Mouse (Mus musculus) megakaryocyte, embryonic 14.5 days (primary cell): ENCODE data around the gene Dse. TPM values are rescaled to one million over a fixed set of nuclear protein-coding genes. Genes with fewer than 3 reads are reported as not detected.

Experiments
- H3K27me3 ChIP-seq: replicated peaks from 2 replicates; pipeline ENCODE3; 2012; ENCODE audit warnings: inconsistent platforms
- H3K36me3 ChIP-seq: replicated peaks from 2 replicates; pipeline ENCODE3; 2012; ENCODE audit warnings: low read length, inconsistent platforms, mixed read lengths
- H3K4me1 ChIP-seq: 2 replicates; pipeline ENCODE4 v1.6.1; 2012; ENCODE audit warnings: inconsistent platforms
- H3K4me3 ChIP-seq: replicated peaks from 2 replicates; pipeline ENCODE3; 2012; ENCODE audit warnings: moderate library complexity, mild to moderate bottlenecking, inconsistent platforms
- H3K9me3 ChIP-seq: 2 replicates; pipeline ENCODE4 v1.6.1; 2012; ENCODE audit warnings: inconsistent platforms
- FLI1 ChIP-seq: IDR thresholded peaks from 2 replicates; pipeline ENCODE4 v1.6.1; 2012; ENCODE audit warnings: low read length, inconsistent platforms, mixed read lengths
- GATA1 ChIP-seq: IDR thresholded peaks from 3 replicates; pipeline ENCODE4 v1.6.1; 2012; ENCODE audit warnings: mixed read lengths, low read length, inconsistent platforms, borderline replicate concordance
- polyA plus RNA-seq: library from polyadenylated mRNA; stranded (reverse); fragments of >175 nt; gene quantifications from 2 replicates; pipeline ENCODE4 v1.2.3, GENCODE M21; 2012; ENCODE audit warnings: low replicate concordance; ENCODE audit not compliant: insufficient read depth

Dse gene
- polyA plus RNA-seq, 1 experiment, result 0.20 TPM

GRCm38 (mm10) chr10:34141693-34142092, 65.8 kb downstream of the Dse start:
- H3K4me3 ChIP-seq, result no peak overlapping the region
- no peak for TF ChIP-seq GATA1
- no peaks in the 10 kb centered on the region for H3K4me1 ChIP-seq
- H3K27me3 ChIP-seq, result no peaks in the 10 kb centered on the region
- no peaks in the 10 kb centered on the region for H3K36me3 ChIP-seq
- H3K9me3 ChIP-seq, result peaks cover 7% of the 10 kb centered on the region

GRCm38 (mm10) chr10:34139768-34140167, 67.7 kb downstream of the Dse start:
- no peaks in the 10 kb centered on the region for H3K4me1 ChIP-seq
- peaks cover 7% of the 10 kb centered on the region for H3K9me3 ChIP-seq
- H3K36me3 ChIP-seq, result no peaks in the 10 kb centered on the region
- TF ChIP-seq FLI1 (no peak), GATA1 (no peak)
- H3K27me3 ChIP-seq, result no peaks in the 10 kb centered on the region
- no peak overlapping the region for H3K4me3 ChIP-seq

- Histone ChIP-seq H3K9me3 (peaks cover 3% of the 10 kb centered on the region; the same call in 1 of the 2 replicates), H3K4me3 (no peak overlapping the region), H3K4me1 (no peaks in the 10 kb centered on the region), H3K27me3 (no peaks in the 10 kb centered on the region), H3K36me3 (no peaks in the 10 kb centered on the region)
- TF ChIP-seq GATA1 (no peak), FLI1 (no peak)
These were observed 69.5 kb downstream of the Dse start for GRCm38 (mm10) chr10:34138027-34138426.

GRCm38 (mm10) chr10:34136432-34136831, 71.1 kb downstream of the Dse start:
- TF ChIP-seq FLI1 (no peak), GATA1 (no peak)
- no peak overlapping the region for H3K4me3 ChIP-seq
- H3K4me1 ChIP-seq, result peaks cover 1% of the 10 kb centered on the region
- no peaks in the 10 kb centered on the region for H3K9me3 ChIP-seq
- H3K36me3 ChIP-seq, result no peaks in the 10 kb centered on the region
- H3K27me3 ChIP-seq, result no peaks in the 10 kb centered on the region

- TF ChIP-seq FLI1 (no peak), GATA1 (no peak)
- no peak overlapping the region for H3K4me3 ChIP-seq
- peaks cover 5% of the 10 kb centered on the region; the same call in 1 of the 2 replicates for H3K9me3 ChIP-seq
- peaks cover 17% of the 10 kb centered on the region for H3K4me1 ChIP-seq
- H3K27me3 ChIP-seq, result peaks cover 12% of the 10 kb centered on the region
- no peaks in the 10 kb centered on the region for H3K36me3 ChIP-seq
These were observed 76.2 kb downstream of the Dse start for GRCm38 (mm10) chr10:34131356-34131755.

GRCm38 (mm10) chr10:34128391-34128790, 79.1 kb downstream of the Dse start:
- Histone ChIP-seq H3K9me3 (peaks cover 9% of the 10 kb centered on the region), H3K4me3 (no peak overlapping the region), H3K27me3 (peaks cover 12% of the 10 kb centered on the region), H3K4me1 (peaks cover 20% of the 10 kb centered on the region), H3K36me3 (no peaks in the 10 kb centered on the region)
- no peak for TF ChIP-seq GATA1
- TF ChIP-seq FLI1, result no peak

- TF ChIP-seq GATA1 (no peak), FLI1 (no peak)
- Histone ChIP-seq H3K27me3 (peaks cover 12% of the 10 kb centered on the region), H3K4me3 (peak within 1 kb of the TSS; percentile 90), H3K4me1 (peaks cover 20% of the 10 kb centered on the region), H3K9me3 (peaks cover 11% of the 10 kb centered on the region), H3K36me3 (no peaks in the 10 kb centered on the region)
These were observed 79.8 kb downstream of the Dse start, which contains the start of gene Calhm6 for GRCm38 (mm10) chr10:34127392-34128378. Gene Calhm6 (minus strand): TSS chr10:34127984.

- Histone ChIP-seq H3K9me3 (peaks cover 6% of the 10 kb centered on the region; the same call in 1 of the 2 replicates), H3K36me3 (no peaks in the 10 kb centered on the region), H3K4me1 (no peaks in the 10 kb centered on the region), H3K4me3 (no peak overlapping the region), H3K27me3 (no peaks in the 10 kb centered on the region)
- TF ChIP-seq GATA1, result no peak
These were observed 89.1 kb downstream of the Dse start for GRCm38 (mm10) chr10:34118421-34118820.

- H3K4me1 ChIP-seq, result no peaks in the 10 kb centered on the region
- H3K36me3 ChIP-seq, result no peaks in the 10 kb centered on the region
- no peaks in the 10 kb centered on the region for H3K27me3 ChIP-seq
- H3K4me3 ChIP-seq, result no peak overlapping the region
- H3K9me3 ChIP-seq, result peaks cover 3% of the 10 kb centered on the region; the same call in 1 of the 2 replicates
- TF ChIP-seq FLI1 (no peak), GATA1 (no peak)
These were observed 89.7 kb downstream of the Dse start for GRCm38 (mm10) chr10:34117770-34118169.

GRCm38 (mm10) chr10:34117131-34117530, 90.4 kb downstream of the Dse start:
- Histone ChIP-seq H3K9me3 (peaks cover 3% of the 10 kb centered on the region; the same call in 1 of the 2 replicates), H3K4me3 (no peak overlapping the region), H3K36me3 (no peaks in the 10 kb centered on the region), H3K4me1 (no peaks in the 10 kb centered on the region), H3K27me3 (no peaks in the 10 kb centered on the region)
- no peak for TF ChIP-seq FLI1
